Mouse (Mus musculus) limb, embryonic 12.5 days (tissue): ENCODE measurements around the gene Gm17359. TPM values are rescaled to one million over a fixed set of nuclear protein-coding genes. Genes with fewer than 3 reads are reported as not detected.
A peak's percentile ranks its signal among the peaks of the same experiment; 100 is the strongest.

Experiments used
- ATAC-seq: fragments of 200-750 bp; cut with Nextera tagmentation; 2 replicates; pipeline ENCODE4 v1.8.0; 2017; ENCODE audit warnings: low read depth, moderate TSS enrichment; ENCODE audit not compliant: insufficient number of reproducible peaks, insufficient read depth, low FRiP score, low TSS enrichment
- H3K27ac ChIP-seq: fragments of 300-500 bp; sonication (generic); 2 replicates; pipeline ENCODE4 v1.5.1; 2016; ENCODE audit warnings: mild to moderate bottlenecking, moderate library complexity
- H3K27me3 ChIP-seq: fragments of 300-500 bp; sonication (generic); 2 replicates; pipeline ENCODE4 v1.6.1; 2016; ENCODE audit warnings: mild to moderate bottlenecking, moderate library complexity
- H3K36me3 ChIP-seq: fragments of 300-500 bp; sonication (generic); 2 replicates; pipeline ENCODE4 v1.6.1; 2016; ENCODE audit warnings: mild to moderate bottlenecking, moderate library complexity
- H3K4me1 ChIP-seq: fragments of 300-500 bp; sonication (generic); replicated peaks from 2 replicates; pipeline ENCODE4 v1.6.1; 2016
- H3K4me2 ChIP-seq: fragments of 300-500 bp; sonication (generic); 2 replicates; pipeline ENCODE4 v1.6.1; 2016; ENCODE audit warnings: mild to moderate bottlenecking, moderate library complexity
- H3K4me3 ChIP-seq: fragments of 300-500 bp; sonication (generic); replicated peaks from 2 replicates; pipeline ENCODE4 v1.5.1; 2016; ENCODE audit warnings: mild to moderate bottlenecking
- H3K9ac ChIP-seq: fragments of 300-500 bp; sonication (generic); replicated peaks from 2 replicates; pipeline ENCODE4 v1.6.1; 2016; ENCODE audit warnings: mild to moderate bottlenecking, moderate library complexity
- H3K9me3 ChIP-seq: fragments of 300-500 bp; sonication (generic); 2 replicates; pipeline ENCODE4 v1.6.1; 2016; ENCODE audit warnings: mild to moderate bottlenecking, moderate library complexity
- WGBS: fragments of 180-500 bp; shearing (Covaris S2); methylation state at CpG from one replicate; pipeline ENCODE4 v1.1.7; 2016; 5-methylcytosine and 5-hydroxymethylcytosine counted together
- polyA plus RNA-seq: library from polyadenylated mRNA; unstranded; fragments of >200 nt; fragmentation: Nextera tagmentation; extraction: Ambion mirVana; gene quantifications from 2 replicates; pipeline ENCODE4 v1.2.1, GENCODE M21; 2016

Gene Gm17359
- not detected in 2 replicates for polyA plus RNA-seq

DNA sequence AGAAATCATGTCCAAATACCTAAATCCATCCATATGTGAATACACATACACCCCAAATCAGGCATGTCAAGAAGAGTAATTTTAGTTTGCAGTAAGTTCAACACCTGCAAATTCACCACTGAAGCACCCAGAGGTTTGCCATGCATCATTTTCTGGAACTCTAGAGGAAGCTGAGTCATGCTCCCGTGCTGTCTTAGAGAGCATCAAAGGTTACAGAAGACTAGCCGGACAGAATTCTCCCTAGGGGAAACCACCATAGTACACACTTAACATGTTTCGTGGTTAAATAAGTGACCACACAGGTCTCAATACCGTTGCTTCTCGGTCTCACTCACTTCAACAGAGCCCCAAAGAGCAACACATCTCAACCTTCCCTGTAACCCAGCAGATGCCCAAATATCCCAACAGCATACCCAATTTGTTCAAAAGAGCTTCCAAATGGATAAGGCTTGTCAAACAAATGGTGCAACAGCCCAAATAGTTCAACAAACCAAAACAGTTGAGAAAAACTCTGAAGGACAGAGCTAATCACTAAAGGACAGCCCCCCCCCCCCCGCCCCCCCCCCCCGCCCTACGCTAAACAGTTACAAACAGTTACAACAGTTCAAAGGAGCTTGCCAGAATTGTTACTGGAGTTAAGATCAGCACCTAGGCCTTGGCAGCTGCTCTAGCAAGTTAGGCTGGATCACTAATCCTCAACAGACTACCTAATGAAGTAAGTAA is at the start of gene Gm17359:
TSS of gene Gm17359 (plus strand) at position 618 of the 723 bp plus-strand sequence.
- H3K4me1 ChIP-seq: peaks cover 1% of the 10 kb centered on the region; the same call in 1 of the 2 replicates
- WGBS: 64% methylated on average over 8 of the region's 8 CpGs
- no peak within 1 kb of the TSS for H3K27ac ChIP-seq
- no peak for ATAC-seq
- no peak within 1 kb of the TSS for H3K4me2 ChIP-seq
- H3K9ac ChIP-seq: no peak within 1 kb of the TSS
- no peaks in the 10 kb centered on the region for H3K9me3 ChIP-seq
- no peak within 1 kb of the TSS for H3K4me3 ChIP-seq
- H3K27me3 ChIP-seq: no peaks in the 10 kb centered on the region
- H3K36me3 ChIP-seq: no peaks in the 10 kb centered on the region

DNA sequence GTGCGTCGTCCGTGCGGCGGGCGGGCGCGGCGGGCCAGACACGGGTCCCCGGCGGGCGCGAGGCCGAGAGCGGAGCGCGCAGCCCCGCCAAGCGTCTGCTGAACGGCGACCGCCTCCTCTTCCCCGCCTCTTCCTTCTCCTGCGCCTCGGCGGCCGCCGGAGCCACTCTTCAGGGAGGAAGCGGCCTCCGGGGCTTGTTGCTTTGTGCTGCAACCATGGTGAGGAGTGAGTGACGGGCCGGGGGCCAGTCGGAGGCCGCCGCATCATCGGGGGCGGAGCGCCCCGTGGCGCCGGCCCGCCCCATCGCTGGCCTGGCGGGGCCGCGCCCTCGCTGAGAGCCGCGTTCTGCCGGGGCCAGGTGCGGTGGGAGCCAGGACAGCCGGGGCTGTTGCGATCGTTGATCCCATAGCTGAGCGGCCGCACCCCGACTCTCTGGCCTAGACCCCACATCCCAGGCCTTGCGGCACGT is 49.3 kb upstream of the Gm17359 start:
- no peaks in the 10 kb centered on the region for H3K9me3 ChIP-seq
- H3K27ac ChIP-seq: peak overlapping the region; percentile 99
- peaks cover 8% of the 10 kb centered on the region; the same call in 1 of the 2 replicates for H3K27me3 ChIP-seq
- peak overlapping the region; percentile 96 for H3K9ac ChIP-seq
- H3K36me3 ChIP-seq: no peaks in the 10 kb centered on the region
- peak overlapping the region; percentile 88 for H3K4me2 ChIP-seq
- ATAC-seq: peak; percentile 98
- under 1% methylated on average over 38 of the region's 60 CpGs for WGBS
- peak overlapping the region; percentile 93 for H3K4me3 ChIP-seq
- H3K4me1 ChIP-seq: peaks cover 34% of the 10 kb centered on the region

DNA sequence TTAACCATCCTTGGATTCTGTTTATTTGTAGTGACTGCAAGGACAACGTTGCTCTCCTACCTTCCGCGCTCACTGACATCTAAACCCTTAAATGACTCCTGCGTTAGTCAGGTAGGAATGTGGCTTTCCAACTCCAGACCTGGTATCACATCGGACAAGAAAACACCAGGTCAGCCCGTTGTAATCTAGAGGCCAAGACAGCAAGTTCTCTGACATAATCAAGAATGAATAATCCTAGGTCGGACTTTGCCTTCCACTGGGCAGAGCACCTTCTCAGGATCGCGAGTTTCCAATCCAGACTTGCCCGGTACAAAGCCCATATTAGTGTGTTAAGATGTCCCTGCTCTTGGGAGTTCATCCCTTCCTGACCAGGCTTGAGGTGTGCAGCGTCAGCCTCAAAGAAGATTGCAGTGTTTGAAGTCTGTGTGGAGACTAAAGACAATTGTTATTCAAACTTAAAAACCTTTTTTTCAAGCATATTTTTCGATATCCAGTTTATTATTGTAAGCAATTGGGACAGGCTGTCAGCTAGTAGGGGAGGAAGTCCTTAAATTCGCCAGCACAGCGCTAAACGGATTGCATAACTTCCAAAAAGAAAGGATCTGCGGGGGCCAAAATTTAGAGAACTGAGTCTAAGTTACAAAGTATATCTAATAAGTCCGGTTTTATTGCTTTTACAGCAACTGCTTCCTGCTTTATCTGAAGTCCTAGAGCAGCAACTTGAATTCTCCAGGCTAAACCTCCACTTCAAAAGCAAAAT is 48.6 kb upstream of the Gm17359 start:
- peaks cover 27% of the 10 kb centered on the region for H3K4me1 ChIP-seq
- WGBS: 15% methylated on average over 17 of the region's 17 CpGs
- H3K4me3 ChIP-seq: peak overlapping the region; percentile 93
- peak overlapping the region; percentile 88 for H3K4me2 ChIP-seq
- no peak for ATAC-seq
- H3K36me3 ChIP-seq: no peaks in the 10 kb centered on the region
- H3K9me3 ChIP-seq: no peaks in the 10 kb centered on the region
- peak overlapping the region; percentile 96 for H3K9ac ChIP-seq
- no peak overlapping the region for H3K27ac ChIP-seq
- H3K27me3 ChIP-seq: peaks cover 8% of the 10 kb centered on the region; the same call in 1 of the 2 replicates

DNA sequence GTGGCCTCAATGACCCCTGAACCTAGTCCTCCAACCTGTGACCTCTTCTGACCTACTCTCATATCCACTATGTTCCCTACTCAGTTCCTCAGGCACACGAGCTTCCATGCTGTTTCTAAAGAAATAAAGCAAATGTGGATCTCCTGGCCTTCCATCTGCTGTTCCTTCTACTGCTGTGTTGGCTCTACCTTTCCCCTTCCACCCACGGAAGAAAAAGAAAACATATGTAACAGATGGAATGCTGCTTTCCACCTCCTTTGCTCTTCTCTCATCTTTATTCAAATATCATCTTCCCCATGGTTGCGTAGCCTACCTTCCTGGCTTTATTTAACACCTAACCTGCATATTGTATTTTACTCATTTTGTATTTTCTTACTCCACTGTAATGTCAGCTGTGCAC is 47.4 kb upstream of the Gm17359 start:
- H3K4me3 ChIP-seq: no peak overlapping the region
- H3K4me2 ChIP-seq: no peak overlapping the region
- H3K9me3 ChIP-seq: no peaks in the 10 kb centered on the region
- ATAC-seq: no peak
- H3K36me3 ChIP-seq: no peaks in the 10 kb centered on the region
- H3K27me3 ChIP-seq: peaks cover 8% of the 10 kb centered on the region; the same call in 1 of the 2 replicates
- no peak overlapping the region for H3K27ac ChIP-seq
- WGBS: 73% methylated on average over 3 of the region's 3 CpGs
- H3K4me1 ChIP-seq: peaks cover 16% of the 10 kb centered on the region
- H3K9ac ChIP-seq: no peak overlapping the region

DNA sequence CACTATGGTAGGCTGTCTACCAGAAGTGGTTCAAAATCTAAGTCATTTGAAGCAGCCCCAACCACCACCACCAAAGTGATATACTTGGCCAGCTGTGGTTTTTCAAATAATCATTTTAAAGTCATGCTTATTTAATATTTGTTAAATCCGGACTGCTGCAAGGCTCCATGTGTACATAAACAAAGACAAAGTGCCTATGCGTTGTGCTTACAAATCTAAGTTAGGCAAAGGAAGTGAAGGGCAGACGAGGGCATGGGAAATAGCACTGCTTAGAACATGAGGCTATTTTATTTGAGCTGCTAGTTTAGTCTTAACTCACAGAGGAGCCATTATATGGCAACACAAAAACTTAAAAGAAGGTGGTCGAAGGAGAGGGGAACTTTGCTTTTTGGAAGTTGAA is 43.4 kb upstream of the Gm17359 start:
- 72% methylated on average over 4 of the region's 4 CpGs for WGBS
- ATAC-seq: no peak
- no peaks in the 10 kb centered on the region for H3K36me3 ChIP-seq
- no peak overlapping the region for H3K4me2 ChIP-seq
- no peaks in the 10 kb centered on the region for H3K4me1 ChIP-seq
- H3K9ac ChIP-seq: no peak overlapping the region
- no peak overlapping the region for H3K4me3 ChIP-seq
- no peak overlapping the region for H3K27ac ChIP-seq
- peaks cover 8% of the 10 kb centered on the region; the same call in 1 of the 2 replicates for H3K27me3 ChIP-seq
- H3K9me3 ChIP-seq: no peaks in the 10 kb centered on the region

DNA sequence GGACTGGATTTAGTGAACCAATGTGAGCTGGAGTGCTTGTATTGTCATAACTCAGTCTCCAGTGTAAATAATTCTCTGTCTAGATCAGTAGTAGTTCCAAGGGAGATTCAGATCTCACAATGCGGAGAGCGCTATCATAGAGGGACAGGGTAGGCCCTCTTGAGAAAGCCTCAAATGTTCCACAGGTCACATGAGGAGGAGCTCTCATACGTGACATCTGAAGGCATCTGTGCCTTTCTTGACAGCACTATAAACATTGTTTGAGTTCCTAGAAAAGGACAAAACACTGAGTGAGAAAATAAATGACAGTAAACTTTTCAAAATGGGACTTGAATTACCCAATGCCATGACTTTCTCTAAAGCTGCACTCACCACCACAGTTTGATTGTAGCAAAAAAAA is 41.8 kb upstream of the Gm17359 start:
- no peak for ATAC-seq
- WGBS: 90% methylated on average over 3 of the region's 3 CpGs

DNA sequence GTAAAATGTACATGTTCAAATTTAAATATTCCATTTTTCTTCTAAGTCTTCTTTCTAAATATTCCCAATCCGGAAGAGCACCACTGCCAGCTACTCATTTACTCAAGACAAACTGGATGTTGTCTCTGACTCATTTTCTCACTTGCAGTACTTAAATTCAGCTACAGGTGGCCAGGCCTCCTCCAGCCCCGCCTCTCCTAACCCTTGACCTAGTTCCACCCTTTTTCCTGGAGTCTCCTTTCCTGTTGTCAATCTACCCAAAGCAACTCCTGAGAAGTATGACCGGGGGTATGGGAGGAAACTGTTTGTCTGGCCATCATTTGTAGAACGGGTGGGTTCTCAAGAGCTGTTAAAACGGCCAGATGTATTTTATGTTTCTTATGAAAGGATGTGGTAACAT is 40.4 kb upstream of the Gm17359 start:
- Histone ChIP-seq H3K4me1 (no peaks in the 10 kb centered on the region), H3K27me3 (no peaks in the 10 kb centered on the region), H3K4me2 (no peak overlapping the region), H3K27ac (no peak overlapping the region), H3K36me3 (no peaks in the 10 kb centered on the region), H3K9ac (no peak overlapping the region), H3K9me3 (no peaks in the 10 kb centered on the region), H3K4me3 (no peak overlapping the region)
- ATAC-seq: no peak
- WGBS: 65% methylated on average over 5 of the region's 5 CpGs

More for the DNA sequence above, 41.8 kb upstream of the Gm17359 start:
- Histone ChIP-seq H3K4me1 (no peaks in the 10 kb centered on the region), H3K4me2 (no peak overlapping the region), H3K9ac (no peak overlapping the region), H3K4me3 (no peak overlapping the region), H3K27ac (no peak overlapping the region), H3K27me3 (0 out of 2 replicates have a peak, but pooled peaks cover 3% of the 10 kb centered on the region), H3K36me3 (no peaks in the 10 kb centered on the region), H3K9me3 (no peaks in the 10 kb centered on the region)

DNA sequence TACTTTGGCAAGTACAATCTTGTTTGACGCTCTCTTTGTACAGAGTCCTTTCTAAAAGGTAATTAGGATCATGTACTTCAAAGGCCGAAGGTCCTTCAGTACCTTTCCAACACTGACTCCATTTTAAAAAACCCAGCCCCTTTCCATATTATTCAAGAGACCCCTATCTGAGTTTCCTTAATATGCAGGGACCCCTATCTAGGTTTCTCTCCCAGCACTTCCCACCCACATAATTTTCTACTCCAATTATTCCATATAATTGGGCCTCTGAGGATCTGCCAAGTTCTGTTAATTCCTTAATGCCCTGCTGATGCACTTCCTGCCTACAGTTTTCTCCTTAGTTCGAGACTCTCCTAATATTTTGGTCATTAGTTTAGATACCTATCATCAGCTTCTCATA is 39.9 kb upstream of the Gm17359 start:
- H3K27ac ChIP-seq: no peak overlapping the region
- H3K4me3 ChIP-seq: no peak overlapping the region
- H3K9ac ChIP-seq: no peak overlapping the region
- H3K4me1 ChIP-seq: no peaks in the 10 kb centered on the region
- H3K4me2 ChIP-seq: no peak overlapping the region
- WGBS: 80% methylated on average over 3 of the region's 3 CpGs
- no peak for ATAC-seq
- no peaks in the 10 kb centered on the region for H3K9me3 ChIP-seq
- no peaks in the 10 kb centered on the region for H3K27me3 ChIP-seq
- no peaks in the 10 kb centered on the region for H3K36me3 ChIP-seq

DNA sequence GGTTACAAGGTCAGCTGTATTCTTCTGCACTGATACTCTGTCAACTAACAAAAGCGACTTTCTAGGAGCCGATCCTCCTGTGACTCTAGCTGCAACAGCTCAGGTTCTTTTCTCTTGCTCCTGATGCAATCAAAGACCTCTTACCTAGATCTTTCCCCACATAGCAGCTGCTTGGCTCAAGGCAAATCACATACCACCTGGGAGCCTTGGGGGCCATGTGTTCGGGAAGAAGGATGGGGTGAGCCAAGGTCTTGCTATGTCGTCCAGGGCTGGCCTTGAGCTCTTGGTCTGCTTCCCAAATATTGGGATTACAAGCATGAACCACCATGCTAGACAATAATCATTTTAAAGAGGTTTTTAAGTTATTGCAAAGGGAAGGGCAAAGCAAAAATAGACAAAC is 39.2 kb upstream of the Gm17359 start:
- WGBS: 84% methylated on average over 4 of the region's 4 CpGs
- Histone ChIP-seq H3K4me1 (no peaks in the 10 kb centered on the region), H3K9ac (no peak overlapping the region), H3K27ac (no peak overlapping the region), H3K27me3 (no peaks in the 10 kb centered on the region), H3K9me3 (no peaks in the 10 kb centered on the region), H3K4me2 (no peak overlapping the region), H3K4me3 (no peak overlapping the region), H3K36me3 (no peaks in the 10 kb centered on the region)
- ATAC-seq: no peak

DNA sequence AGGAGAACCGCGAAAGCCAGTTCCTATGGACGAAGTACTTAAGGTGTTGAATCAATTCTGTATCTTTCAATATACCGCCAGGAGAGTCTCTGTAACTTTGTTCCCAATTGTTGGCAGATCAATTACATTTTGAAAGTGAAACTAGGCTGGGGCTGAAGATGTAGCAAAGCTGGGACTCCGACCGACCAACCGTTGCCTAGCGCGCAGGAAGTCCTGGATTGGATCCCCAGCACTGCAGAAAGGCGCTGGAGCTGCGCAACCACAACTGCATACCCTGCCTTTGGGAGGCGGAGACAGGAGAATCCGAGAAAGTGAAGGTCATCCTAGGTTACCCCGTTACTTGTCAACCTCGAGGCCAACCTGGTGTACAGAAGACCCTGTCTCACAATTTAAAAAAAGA is 37.1 kb upstream of the Gm17359 start:
- Histone ChIP-seq H3K4me3 (no peak overlapping the region), H3K36me3 (no peaks in the 10 kb centered on the region), H3K4me2 (no peak overlapping the region), H3K9ac (no peak overlapping the region), H3K27ac (no peak overlapping the region), H3K4me1 (no peaks in the 10 kb centered on the region), H3K9me3 (no peaks in the 10 kb centered on the region), H3K27me3 (no peaks in the 10 kb centered on the region)
- WGBS: 86% methylated on average over 15 of the region's 15 CpGs
- no peak for ATAC-seq

DNA sequence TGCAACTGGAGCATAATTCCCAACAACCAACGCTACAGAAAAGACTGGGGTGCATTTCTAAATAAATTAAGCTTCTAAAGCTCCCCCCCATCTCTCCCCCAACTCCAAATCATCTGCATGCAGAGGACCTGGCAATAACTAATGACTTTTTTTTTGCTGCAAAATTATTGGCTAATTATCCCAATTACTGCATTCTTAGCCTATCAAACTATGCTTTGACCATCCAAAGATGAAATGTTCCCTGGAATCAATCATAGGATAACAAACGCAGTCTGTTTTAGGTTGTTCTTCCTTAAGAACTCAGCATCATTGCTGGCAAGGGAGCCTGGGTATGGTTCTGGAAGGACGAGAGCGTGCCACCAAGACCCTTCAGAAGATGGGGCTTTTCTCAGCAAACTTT is 27.9 kb upstream of the Gm17359 start:
- H3K27me3 ChIP-seq: no peaks in the 10 kb centered on the region
- H3K4me2 ChIP-seq: no peak overlapping the region
- no peaks in the 10 kb centered on the region for H3K9me3 ChIP-seq
- H3K9ac ChIP-seq: no peak overlapping the region
- H3K4me3 ChIP-seq: no peak overlapping the region
- no peaks in the 10 kb centered on the region for H3K4me1 ChIP-seq
- H3K36me3 ChIP-seq: no peaks in the 10 kb centered on the region
- no peak overlapping the region for H3K27ac ChIP-seq
- WGBS: 86% methylated on average over 4 of the region's 4 CpGs
- no peak for ATAC-seq
